Mouse (Mus musculus): ENCODE measurements at regions not wholly inside any gene's neighbourhood (a gene's known extent, or its start where the extent isn't known, plus 50 kb on each side); places are given as distances from the start of the nearest gene placed in this dataset.

DNA sequence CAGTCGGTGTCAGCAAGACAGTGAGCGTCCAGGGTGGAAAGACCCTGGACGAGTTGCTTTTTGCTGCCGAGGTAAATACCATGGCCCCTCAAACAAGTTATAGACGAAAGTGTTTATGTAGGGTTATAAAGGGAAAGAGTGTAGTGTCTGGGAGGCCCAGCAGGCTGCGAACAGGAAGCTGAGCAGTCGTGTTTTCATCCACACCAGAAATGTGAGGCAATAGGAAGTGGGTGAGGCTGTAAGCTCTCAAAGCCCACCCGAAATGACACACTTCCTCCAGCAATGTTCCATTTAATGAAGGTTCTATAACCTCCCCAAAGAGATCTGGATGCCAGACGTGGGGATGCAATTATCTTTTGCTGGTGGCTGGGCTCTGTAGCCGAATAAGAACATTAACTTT lies 451.5 kb downstream of the Etnk1 start:
- DNase-seq (ENCODE audit: low spot score in 2 of 2), result no peak

DNA sequence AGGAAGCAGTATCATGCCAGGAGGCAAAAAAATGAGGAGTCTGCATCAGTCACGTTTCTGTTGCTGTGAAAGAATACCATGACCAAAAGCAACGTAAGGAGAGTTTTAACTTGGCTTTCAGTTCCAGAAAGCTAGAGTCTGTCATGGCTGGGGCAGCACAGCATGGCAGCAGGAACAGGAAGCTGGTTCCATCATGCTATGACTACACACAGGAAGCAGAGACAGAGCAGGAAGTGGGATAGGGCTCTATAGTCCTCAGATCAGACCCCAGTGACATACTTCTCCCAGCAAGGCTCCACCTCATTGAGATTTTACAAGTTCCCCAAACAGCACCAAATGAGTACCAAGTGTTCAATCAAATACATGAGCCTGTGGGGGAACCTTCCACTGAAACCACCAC lies 453.6 kb downstream of the Etnk1 start:
- DNase-seq (ENCODE audit: low spot score in 2 of 2), result no peak

DNA sequence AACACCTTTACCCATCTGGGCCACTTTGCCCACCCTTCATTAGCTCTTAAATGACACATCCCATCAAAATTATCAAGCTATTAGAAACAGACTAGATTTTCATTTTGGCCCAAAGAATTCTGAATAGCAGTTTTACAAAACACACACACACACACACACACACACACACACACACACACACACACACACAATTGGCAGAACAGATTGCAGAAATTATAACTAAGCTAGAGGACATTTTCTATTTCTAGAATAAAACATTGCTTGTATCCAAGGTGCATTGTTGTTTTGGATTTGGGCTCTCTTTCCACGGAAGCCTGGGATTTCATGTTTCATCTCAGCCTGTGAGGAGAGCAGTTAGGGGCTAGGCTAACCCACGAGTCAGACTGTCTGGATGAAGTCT lies 455.1 kb downstream of the Etnk1 start:
- DNase-seq (ENCODE audit: low spot score in 2 of 2), result peak in 1 of 2 experiments; percentile 69

GRCm38 (mm10) chr6:143624901-143625300 lies 457.9 kb downstream of the Etnk1 start:
- DNase-seq (ENCODE audit: low spot score in 2 of 2), result no peak

- no peak for DNase-seq (ENCODE audit: low spot score in 2 of 2)
These were observed 464.6 kb downstream of the Etnk1 start for GRCm38 (mm10) chr6:143631581-143631980.

DNA sequence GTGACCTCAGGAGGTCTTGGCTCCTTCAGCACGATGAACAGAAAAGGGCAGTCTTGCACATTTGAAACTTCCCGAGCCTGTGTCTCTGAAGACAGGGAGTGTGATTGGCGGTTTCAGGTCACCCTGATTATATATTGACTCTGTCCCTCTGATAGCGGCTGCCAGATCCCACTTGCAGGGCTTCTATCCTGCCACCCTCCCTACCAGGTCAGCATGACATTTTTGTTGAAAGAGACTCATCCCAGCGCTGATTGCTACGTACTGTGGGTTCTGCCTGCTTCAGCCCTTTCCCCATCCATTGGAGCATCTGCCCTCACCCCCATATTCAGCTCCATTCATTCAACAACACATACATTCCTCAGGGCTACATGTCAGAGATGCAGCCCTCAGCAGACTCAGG lies 466.7 kb downstream of the Etnk1 start:
- no peak for DNase-seq (ENCODE audit: low spot score in 2 of 2)

DNA sequence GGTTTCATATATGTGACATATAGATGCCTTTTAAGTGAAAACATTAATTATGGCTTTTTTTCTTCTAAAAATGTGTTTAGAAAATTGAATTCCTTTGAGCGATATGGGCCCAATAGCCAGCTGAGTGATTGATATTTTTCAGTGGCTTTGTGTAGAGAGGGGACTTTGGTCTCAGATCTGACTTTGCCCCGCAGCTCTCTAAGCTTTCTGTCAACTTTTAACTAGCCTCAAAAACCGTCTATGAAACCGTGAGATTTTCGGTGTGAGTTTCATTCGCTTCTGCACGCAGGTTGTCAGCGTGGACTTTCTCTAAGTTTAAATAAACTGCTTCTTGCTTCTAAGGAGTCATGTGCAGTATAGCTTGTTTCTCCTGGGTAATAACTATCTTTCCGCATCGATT lies 467.3 kb downstream of the Etnk1 start:
- DNase-seq (ENCODE audit: low spot score in 2 of 2), result no peak

DNA sequence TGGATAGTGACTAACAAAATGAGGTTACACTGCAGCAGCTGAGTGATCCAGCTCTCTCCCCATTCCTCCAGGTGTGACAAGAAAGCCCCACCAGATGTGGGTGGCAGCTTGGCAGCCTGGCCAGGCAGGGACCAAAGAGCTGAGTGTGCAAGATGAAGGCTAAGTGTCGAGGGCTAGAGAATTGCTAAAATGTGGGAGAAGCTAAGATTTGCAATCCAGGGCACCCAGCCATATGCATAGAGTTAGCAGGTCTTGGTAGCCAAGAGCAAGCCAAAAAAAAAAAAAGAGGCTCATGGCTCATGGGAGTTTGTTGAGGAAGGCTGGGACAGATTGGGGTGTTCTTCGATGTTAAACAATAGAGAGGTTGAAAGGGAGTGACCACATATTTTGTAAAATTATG lies 468.0 kb downstream of the Etnk1 start:
- DNase-seq (ENCODE audit: low spot score in 2 of 2), result no peak

DNA sequence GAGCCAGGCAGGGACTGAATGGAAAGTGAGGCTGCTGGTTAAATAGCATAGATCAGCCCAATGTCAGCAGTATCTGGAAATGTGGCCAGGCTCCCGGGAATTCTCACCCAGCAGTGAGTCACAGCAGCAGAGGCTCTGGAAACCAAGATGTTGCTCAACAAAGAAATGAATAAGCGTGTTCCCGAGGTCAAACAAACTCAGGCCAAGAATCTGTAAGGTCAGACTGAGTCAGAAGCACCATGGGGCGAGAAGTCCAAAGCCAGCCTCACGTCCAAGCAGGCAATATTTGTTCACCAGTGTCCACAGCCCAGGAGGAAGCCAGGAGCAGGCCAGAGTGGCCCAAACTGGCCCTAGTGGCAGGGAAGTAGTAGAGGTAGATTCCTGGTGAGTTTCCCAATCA lies 473.6 kb downstream of the Etnk1 start:
- no peak for DNase-seq (ENCODE audit: low spot score in 2 of 2)

DNA sequence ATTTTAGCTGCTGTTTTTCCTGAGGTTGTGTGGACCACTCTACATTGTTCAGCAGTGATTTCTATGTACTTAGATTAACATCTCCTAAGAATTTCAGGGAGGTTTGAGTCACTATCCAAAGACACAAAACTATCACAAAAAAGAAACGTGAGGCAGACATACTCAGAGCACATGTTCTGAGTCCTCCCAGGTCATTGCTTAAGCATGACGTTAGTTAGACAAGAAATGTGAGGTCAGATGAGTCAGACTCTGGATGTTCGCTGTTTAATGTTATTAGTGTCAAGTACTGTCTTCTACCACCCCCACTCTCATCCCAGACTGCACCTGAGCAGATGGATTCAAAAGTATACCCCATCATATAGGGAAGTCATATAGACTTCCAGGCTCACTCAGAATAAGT lies 475.0 kb downstream of the Etnk1 start:
- no peak for DNase-seq (ENCODE audit: low spot score in 2 of 2)

- DNase-seq (ENCODE audit: low spot score in 2 of 2), result no peak
These were observed 479.0 kb downstream of the Etnk1 start for GRCm38 (mm10) chr6:143645989-143646388.

DNA sequence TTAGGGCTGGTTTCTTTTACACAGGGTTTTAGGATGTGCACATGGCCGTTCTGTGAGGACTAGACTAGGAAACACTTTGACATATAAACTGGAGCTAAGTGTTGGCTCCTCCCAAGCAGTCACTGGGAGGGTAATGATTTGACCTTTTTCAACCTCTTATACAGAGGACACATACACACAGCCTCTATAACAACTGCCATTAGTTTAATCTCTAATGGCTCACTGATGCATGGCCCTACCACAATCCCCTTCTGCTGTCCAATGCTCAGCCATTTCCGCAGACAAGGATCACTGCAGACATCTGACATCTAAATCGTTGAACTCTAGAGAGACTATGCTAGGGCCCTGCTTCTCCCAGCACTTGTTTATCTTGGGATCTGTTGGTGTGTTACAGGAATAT lies 481.5 kb downstream of the Etnk1 start:
- no peak for DNase-seq (ENCODE audit: low spot score in 2 of 2)

GRCm38 (mm10) chr6:143656576-143656975 lies 489.6 kb downstream of the Etnk1 start:
- peak; percentile 36 to 51 for DNase-seq (ENCODE audit: low spot score in 2 of 2)

DNA sequence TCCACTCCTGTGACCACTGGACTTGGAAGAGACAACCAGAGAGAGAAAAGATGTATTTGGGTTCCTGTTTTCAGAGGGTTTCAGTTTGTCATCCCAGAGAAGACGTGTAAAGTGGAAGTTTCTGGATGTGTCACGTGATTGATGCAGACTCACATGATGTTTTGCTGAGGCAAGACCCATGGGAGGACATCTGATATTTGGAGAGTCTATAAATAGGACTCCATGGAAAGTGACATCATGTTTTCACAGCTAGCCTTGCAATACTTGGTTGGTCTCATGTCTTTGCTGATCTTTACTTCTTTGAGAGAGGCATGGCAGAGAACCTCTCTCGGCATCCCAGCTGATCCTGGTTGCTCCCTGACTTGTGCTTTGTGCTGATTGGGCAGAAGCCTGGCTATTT lies 493.8 kb downstream of the Etnk1 start:
- no peak for DNase-seq (ENCODE audit: low spot score in 2 of 2)

DNA sequence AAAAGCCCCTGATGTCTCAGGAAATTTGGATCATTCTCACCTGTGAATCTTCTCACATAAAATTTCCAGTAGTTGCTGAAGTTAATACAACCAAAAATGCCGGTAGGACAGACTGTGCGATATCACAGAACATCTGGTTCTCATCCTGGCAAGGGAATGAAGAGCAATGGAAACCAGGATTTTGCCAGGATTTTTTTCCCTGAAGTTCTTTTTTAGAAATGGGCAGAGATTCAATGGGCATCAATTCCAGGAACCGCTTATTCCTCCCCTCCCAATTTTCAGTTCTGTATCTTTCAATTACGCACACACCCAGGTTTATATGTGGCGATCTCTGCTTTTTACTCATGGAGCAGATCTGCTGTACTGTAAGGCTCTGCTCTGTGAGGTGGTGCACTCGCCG lies 496.3 kb downstream of the Etnk1 start:
- DNase-seq (ENCODE audit: low spot score in 2 of 2), result peak in 1 of 2 experiments; percentile 7

DNA sequence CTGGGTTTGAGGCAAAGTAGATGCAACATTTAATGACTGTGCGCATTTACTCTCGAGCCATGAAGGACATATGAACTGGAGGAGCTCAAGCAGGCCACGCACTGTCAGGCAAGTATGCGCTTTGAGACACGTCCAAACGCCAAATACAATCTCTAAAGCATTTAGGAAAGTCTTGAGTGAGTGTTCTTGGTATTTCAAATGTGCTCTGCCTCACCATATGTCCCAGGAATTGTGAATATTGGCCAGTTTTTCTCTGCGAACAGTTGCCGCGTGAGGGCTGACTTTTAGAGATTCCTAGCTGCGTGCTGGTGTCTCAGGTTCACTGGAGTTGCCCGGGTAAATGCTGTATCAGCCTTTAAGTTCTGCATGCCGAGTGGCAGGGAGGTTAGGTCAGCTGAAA lies 498.4 kb downstream of the Etnk1 start:
- peak; percentile 32 to 59 for DNase-seq (ENCODE audit: low spot score in 2 of 2)

DNA sequence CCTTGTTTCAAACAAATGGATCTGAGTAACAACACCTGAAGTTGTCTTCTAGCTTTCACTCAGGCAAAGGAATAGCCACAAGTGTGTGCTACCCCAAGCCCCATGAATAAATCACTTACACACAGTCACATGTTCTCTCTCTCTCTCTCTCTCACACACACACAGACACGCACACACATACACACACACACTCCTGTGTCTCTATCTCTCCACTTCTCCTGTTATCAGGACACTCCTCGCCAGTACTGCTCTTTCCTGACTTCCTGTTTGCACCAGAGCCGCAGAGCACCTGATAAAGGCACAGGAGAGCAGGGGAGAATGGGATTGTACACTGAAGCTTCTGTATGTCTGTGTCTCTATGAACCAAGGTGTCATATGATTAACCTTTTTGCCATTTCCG lies 501.5 kb downstream of the Etnk1 start:
- DNase-seq (ENCODE audit: low spot score in 2 of 2), result no peak

DNA sequence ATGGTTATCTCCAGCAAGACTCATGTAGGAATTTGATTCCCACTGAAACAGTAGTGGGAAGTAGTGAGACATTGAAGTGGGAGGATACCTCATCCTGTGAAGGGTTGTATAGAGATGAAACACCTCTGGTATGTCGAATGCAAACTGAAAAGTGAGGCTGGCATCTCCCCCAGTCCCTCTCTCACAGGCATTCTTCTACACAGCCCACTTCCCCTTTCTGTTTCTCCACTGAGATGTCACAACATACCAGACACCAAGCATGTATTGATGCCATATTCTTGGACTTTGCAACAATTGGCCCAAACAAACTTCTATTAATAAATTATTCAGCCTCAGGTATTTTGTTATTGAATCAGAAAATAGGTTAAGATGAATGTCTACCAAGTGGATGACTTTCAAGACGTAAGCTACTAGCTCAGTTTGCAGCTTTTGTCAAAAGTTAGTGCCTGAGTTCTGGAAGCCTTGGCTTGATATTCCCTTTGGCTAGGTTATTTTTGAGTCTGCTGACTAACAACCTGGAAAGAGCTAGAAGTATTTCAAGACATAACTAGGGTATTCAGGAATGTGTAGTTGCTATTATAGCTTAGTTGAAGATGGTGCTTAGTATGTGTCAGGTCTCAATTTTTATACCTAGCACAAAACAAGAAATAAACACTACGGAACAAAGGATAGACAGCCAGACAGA lies 502.6 kb downstream of the Etnk1 start:
- DNase-seq (ENCODE audit: low spot score in 2 of 2), result no peak

DNA sequence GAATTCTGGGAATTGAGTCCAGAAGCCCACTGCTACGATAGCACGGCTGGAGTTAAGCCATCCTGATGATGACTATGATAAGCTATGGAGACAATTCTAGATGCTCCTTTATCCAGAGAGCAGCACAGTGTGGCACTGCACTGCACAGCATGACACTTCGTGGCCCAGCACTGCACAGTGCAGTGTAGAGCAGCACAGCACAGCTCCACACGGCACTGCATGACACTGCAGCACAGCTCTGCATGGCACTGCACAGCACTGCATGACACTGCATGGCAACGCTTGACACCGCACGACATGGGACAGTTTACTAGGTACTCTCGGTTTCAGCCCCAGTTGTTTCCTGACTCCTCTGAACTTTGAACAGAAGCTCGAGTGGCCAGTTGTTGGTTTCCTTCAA lies 523.1 kb downstream of the Etnk1 start:
- no peak for DNase-seq (ENCODE audit: low spot score in 2 of 2)

DNA sequence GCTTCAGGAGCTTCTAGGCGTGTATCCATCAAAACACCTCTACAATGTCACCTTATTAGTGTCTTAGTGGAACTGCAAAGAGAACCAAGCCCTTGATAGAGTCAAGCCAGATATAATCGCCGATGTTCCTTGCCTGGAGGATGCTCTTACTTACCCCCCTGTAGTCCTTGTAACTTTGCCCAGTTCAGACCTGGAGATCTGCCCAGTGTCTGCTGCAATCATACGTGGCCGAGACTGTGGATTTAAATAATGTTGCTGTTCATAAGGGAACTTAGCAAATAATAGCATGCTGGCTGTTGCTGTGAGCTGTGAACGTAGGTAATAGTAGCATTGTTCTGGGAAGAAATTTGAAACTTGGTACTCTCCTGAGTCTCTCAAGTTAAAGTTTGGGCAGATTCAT lies 523.8 kb downstream of the Etnk1 start:
- no peak for DNase-seq (ENCODE audit: low spot score in 2 of 2)

GRCm38 (mm10) chr6:143697997-143698396 lies 531.0 kb downstream of the Etnk1 start:
- peak in 1 of 2 experiments; percentile 3 for DNase-seq (ENCODE audit: low spot score in 2 of 2)

- DNase-seq (ENCODE audit: low spot score in 2 of 2), result no peak
These were observed 537.0 kb downstream of the Etnk1 start for GRCm38 (mm10) chr6:143703984-143704383.

GRCm38 (mm10) chr6:143706451-143706850 lies 539.4 kb downstream of the Etnk1 start:
- DNase-seq (ENCODE audit: low spot score in 2 of 2), result no peak

DNA sequence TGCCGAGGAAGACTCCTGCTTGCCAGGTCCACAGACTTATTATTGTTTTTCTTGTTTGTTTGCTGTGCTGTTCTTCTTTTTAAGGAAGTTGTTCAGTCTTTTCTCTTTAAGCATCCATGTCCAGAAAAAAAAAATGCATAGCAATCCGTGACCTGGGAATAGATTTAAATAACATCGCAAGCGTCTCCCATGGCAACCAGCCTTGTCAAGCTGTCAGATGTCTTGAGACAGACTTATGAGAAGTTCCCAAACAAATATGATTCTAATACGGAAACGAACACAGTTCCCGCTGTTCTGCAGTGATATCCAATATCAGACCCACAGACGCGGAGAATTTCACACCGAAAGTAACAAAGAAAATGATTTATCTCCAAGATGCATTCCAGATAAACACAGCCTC lies 547.4 kb downstream of the Etnk1 start:
- peak in 1 of 2 experiments; percentile 40 for DNase-seq (ENCODE audit: low spot score in 2 of 2)

All from layer of hippocampus, adult 18-20 months (tissue).